Mouse (Mus musculus) gastrocnemius, postnatal 25 days (tissue): ENCODE measurements around the gene Snrnp70. TPM values are rescaled to one million over a fixed set of nuclear protein-coding genes. Genes with fewer than 3 reads are reported as not detected.

ENCODE experiments used
- DNase-seq: peaks from one replicate; pipeline ENCODE4 v3.0.0; 2022
- long read RNA-seq, 2 experiments: library from polyadenylated mRNA; stranded (forward); transcript quantifications; one replicate each; pipeline ENCODE4 v2.0.0; 2021
- total RNA-seq, 2 experiments: library from RNA; stranded (reverse); gene quantifications; 1 replicate in 1 of 2; 2 replicates in 1 of 2; pipeline ENCODE4 v1.2.3; 2021

Snrnp70 gene
- 10 to 100 TPM; 76.1 to 78.0 TPM for total RNA-seq
- long read RNA-seq, experiment 1, transcript Snrnp70-201 (10 exons, 1,735 nt): major isoform, 6 of 57 reads
- long read RNA-seq, experiment 1, partial matches to known transcripts: 0 of 57 reads
- long read RNA-seq, experiment 1, other reads (novel, unspliced or antisense): 51 of 57 reads
- long read RNA-seq, experiment 2, transcript Snrnp70-201 (10 exons, 1,735 nt): major isoform, 5 of 33 reads
- long read RNA-seq, experiment 2, partial matches to known transcripts: 3 of 33 reads
- long read RNA-seq, experiment 2, other reads (novel, unspliced or antisense): 25 of 33 reads

GRCm38 (mm10) chr7:45395578-45396336 is at the start of gene Snrnp70:
TSS of gene Snrnp70 (minus strand) at chr7:45395742.
- DNase-seq: peak; percentile 100

DNA sequence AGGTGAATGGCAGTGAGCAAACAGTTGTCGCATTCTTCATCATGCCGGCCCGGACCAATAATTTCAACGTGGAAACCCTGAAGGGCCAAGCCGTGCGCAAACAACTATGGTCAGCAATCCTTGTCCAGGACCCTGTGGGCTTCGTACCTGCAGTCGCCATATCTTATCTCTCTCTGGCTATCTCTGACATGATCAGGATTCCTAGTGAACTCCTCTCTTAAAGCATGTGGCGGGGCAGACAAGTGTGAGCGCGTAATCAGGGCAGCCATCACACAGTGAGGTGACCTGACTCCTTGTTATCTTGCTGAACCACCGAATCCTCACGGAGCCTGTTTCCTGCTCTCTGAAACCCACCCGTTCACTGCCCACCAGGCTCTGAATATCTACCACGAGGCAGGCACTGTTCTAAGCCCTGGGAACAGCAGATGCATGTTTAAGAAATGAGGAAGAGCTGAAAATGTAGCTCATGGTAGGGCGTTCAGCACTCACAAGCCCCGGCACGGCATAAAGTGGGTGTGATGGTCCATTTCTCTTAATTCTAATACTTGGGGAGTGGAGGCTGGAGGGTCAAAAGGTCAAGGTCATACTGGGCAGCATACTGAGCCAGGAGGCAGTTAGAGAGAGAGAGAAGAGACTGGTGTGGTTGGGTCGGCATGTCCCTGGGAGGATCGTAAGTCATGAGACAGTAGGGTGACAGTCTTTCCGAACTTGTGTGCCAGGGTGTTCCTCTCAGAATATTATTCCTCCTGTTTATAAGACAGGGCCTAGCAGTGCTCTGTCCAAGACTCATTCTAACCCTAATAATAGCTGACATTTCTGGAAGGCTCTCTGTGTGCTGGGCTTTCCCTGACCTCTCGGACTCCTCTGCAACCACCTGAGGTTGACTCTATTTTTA is 48.2 kb upstream of the Snrnp70 start:
- peak; percentile 54 for DNase-seq

DNA sequence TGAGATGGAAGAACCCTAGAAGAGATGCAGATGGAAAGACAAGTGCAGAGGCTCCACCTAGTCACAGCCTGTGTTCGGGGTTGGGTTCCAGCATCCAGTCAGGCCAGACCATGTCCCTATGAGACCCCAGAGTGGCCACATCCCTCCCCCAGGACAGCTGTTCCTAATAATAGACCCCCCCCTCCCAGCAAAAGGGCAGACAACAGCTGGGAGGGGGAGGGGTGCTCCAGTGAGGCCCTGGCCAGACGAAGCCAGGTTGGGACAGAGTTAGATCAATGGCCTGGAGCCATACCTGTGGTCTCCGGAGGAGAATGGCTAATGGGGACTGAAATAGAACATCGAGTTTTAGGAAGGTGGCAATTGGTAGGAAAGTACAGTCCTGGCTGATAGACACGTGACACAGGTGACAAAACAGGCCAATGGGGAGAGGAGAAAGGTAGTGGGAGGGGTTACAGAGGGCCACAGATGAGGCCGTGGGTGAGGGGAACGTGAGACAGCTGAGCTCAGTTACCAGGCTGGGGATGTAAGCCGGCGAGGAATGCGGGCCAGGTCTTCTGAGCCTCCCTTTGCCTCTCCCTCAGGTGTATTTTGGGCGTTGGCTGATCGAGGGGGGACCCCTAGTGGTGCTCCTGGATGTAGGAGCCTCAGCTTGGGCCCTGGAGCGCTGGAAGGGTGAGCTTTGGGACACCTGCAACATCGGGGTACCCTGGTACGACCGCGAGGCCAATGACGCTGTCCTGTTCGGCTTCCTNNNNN is 42.2 kb upstream of the Snrnp70 start, which contains the start of gene Ruvbl2:
Gene Ruvbl2, minus strand, starts transcription at position 576 of the 756 bp plus-strand sequence.
- peak; percentile 81 for DNase-seq

- no peak for DNase-seq
Observed at GRCm38 (mm10) chr7:45437046-45437445, 41.5 kb upstream of the Snrnp70 start.

- no peak for DNase-seq
Observed at GRCm38 (mm10) chr7:45436444-45436843, 40.9 kb upstream of the Snrnp70 start.

DNA sequence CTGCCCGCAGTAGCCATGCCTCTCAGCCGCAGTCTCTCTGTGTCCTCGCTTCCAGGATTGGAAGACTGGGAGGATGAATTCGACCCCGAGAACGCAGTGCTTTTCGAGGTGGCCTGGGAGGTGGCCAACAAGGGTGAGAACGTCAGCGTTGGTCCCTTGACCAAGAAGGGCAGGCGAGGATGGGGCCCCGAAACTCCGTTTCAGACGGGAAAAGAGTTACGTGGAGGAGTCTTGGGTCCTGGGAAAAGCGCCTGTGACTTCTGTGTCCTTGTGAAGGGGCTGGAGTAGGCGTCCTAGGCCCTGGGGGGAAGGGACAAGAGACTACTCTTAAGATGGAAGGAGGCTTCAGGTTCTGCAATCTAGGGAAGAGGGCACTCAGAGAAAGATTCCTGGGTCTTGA is 39.5 kb upstream of the Snrnp70 start:
- DNase-seq: no peak

GRCm38 (mm10) chr7:45434203-45435015 is 38.9 kb upstream of the Snrnp70 start, which contains the start of gene Gys1:
TSS of gene Gys1 (plus strand) at chr7:45434844.
- peak; percentile 100 for DNase-seq

DNA sequence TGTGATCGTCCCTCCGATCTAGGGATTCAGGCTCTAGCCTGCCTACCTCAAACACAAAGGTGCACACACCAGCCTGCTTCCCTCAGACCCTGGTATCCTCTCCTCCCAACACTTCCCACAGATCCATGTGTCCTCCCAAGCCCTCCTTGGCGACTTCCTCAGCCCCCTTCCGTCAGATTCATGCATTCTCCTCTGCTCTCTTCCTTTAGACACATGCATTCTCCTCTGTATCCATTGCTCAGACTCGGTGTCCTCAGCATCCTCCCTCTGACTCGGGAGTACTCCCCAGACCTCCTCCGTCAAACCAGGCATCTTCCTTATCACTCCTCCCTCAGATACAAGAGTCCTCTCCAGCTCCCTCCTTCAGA is 38.3 kb upstream of the Snrnp70 start:
- DNase-seq: no peak

GRCm38 (mm10) chr7:45426556-45426955 is 31.0 kb upstream of the Snrnp70 start:
- DNase-seq: peak; percentile 43

- DNase-seq: no peak
Observed at GRCm38 (mm10) chr7:45421194-45421593, 25.7 kb upstream of the Snrnp70 start.

- DNase-seq: no peak
Observed at GRCm38 (mm10) chr7:45420615-45420919, 25.0 kb upstream of the Snrnp70 start, which contains the start of gene Lhb. TSS of gene Lhb (plus strand) at chr7:45420820.

DNA sequence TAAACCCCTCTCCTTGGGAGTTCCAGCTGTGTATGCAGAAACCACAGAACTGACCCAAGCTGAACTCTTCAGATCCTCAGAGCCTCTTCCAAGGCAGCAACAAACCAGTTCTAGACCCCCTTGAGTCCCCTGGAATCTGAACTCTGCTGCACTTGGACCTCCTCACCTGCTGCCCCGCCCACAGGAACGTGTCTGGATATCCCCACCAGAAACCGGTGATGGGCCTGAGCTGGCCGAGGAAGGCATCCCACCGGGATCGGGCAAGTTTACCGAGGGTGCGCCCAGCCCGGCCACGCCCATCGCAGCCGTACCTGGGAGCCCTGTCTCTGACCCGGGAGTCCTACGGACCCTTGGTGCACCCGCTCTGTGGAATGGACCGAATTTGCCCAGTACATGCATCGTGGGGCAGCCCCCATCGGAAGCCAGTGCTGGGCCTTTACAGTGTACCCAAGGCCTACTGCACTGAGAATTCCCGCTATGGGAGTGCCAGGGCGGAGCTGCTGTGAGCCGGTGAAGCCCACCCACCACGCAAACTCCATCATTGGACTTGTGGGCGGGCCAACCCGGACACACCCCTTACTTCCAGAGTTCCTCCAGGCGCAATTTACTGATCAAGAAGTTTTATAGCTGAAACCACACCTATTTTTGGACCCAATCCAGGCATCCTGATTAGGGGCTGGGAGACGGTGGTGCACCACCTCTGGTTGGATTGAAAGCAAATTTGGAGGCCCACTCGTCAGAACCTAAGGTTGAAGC is 24.5 kb upstream of the Snrnp70 start:
- no peak for DNase-seq

DNA sequence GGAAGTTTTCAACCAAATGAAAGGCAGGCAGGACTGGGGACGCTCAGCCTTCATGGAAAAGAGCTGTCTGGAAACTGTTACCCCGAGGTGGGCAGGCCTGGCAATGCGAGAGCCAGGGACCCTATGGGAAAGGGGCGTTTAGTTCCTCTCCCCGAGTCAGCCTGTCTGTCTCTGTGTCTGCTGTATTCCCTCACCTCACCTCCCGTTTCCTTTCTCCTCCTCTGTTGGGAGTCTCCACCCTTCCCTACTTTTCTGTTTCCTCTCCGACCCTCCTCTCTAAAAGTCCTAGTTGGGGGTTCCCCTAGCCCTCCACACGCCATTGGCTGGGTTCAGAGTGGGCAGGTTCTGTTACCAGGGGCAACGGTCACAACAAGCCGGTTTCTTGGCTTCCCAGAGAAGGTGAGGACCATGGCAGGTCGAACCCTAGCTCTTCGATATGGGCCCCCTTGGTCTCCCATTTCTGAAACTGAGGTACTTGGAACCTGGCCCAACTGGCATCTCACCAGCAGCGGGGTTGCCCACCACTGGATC is 22.5 kb upstream of the Snrnp70 start:
- no peak for DNase-seq

DNA sequence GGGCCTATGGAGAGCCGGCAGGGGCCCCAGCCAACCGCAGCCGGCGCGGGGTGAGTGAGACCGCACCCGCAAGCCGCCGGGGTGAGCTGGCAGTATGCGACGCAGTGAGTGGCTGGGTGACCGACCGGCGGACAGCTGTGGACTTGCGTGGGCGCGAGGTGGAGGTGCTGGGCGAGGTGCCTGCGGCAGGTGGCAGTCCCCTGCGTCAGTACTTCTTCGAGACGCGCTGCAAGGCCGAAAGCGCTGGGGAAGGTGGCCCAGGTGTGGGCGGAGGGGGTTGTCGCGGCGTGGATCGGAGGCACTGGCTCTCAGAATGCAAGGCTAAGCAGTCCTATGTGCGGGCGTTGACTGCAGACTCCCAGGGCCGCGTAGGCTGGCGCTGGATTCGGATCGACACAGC is 20.1 kb upstream of the Snrnp70 start:
- no peak for DNase-seq

DNA sequence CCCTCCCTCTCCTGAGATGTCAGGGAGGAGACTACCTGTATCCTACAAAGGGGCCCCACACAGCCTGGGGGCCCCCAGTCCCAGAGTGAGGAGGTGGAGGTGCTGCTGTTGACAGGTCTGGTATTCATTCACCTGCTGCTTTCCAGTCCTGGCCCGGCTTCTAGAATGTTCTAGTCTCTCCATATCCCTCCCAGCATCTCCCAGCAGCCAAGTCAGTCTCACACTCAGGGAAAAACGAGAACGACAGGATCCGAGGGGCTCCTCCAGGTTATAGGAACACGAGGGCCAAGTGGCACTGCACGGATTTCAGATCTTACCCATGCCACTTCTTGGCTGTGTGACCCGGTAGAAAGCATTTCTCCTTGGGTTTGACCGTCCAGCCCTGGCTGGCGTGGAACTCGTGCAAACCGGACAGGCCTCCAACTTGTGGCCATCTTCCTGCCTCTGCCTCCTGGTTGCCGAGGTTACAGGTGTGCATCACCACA is 19.2 kb upstream of the Snrnp70 start:
- DNase-seq: no peak

GRCm38 (mm10) chr7:45413864-45414739 is 18.6 kb upstream of the Snrnp70 start:
- no peak for DNase-seq

DNA sequence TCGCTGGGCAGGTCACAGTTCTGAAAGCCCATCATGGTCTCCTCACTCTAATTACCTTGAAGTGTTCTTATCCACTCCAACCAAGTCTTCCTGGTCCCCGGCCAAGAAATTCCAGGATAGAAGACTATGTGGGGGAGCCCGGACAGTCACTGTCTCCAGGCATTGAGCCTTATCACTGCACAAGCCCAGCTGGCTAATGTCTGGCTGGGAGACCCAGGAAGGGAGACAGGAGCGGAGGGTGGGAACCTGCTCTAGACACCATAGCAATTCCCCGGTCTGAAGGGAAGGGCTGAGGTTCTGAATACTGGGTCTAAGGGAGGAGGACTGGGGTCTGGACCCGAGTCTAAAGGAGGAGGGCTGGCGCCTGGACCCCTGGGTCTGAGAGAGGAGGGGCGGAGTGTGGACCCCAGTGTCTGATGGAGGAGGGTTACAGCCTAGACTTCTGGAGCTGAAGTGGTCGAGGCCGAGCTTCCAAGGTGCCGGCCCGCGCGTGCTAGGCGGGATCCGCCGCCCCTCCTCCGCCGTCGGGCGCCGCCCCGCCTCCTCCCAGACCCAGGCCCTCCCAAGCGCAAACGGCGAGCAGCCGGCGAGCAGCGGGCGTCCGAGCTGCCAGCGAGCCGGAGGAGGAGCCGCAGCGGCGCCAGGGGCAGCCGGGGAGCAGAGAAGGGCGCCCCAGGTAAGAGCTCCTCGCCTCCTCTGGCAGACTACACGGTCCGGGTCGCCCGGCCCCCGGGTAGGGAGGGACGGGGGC is 17.7 kb upstream of the Snrnp70 start, which contains the start of gene Ntf5:
Gene Ntf5, plus strand, starts transcription at position 583 of the 751 bp plus-strand sequence.
- DNase-seq: peak; percentile 64

- peak; percentile 78 for DNase-seq
Observed at GRCm38 (mm10) chr7:45412421-45412820, 16.9 kb upstream of the Snrnp70 start.
